Mouse (Mus musculus): ENCODE results near the gene Sos2. TPM values are rescaled to one million over a fixed set of nuclear protein-coding genes. Genes with fewer than 3 reads are reported as not detected.

Gene Sos2
- total RNA-seq (2021): 10 to 100 TPM; 36.7 to 37.7 TPM
- long read RNA-seq, experiment 1, full-length matches to known transcripts: 19 of 31 reads
- long read RNA-seq, experiment 1, partial matches to known transcripts: 7 of 31 reads
- long read RNA-seq, experiment 1, other reads (novel, unspliced or antisense): 5 of 31 reads
- long read RNA-seq, experiment 2, full-length matches to known transcripts: 14 of 26 reads
- long read RNA-seq, experiment 2, partial matches to known transcripts: 4 of 26 reads
- long read RNA-seq, experiment 2, other reads (novel, unspliced or antisense): 8 of 26 reads

DNA sequence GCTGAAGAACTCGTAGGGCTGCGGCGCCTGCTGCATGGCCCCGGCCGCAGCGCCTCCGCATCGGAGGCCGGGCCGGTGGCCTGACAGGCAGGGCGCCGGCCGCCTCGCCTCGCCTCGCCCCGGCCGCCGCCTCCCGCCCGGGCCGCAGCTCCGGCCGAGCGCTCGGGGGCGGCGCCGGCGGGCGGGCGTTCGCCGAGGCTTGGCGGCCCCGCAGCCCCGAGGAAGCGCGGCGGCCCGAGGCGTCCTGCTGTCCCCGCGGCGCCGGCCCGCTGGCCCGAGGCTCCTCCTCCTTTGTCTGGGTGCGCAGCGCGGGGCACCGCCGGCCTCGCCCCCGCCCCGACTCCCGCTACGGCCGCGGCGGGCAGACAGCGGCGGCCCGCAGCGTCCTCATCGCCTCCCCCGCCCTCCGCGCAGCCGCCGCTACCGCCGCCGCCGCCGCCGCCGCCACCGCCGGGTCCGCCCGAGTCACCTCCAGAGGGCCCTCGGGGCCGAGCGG is at the start of gene Sos2:
Gene Sos2, minus strand, starts transcription at position 287 of the 496 bp plus-strand sequence.
- intact Hi-C loops (cut with DNase I): loop anchor here (2.0 to 5.0 kb wide), 3 partner anchors 43 to 321 kb away; partner anchors contain the start of genes Atp5s, L2hgdh and Vcpkmt
- peak; percentile 66 to 72 for DNase-seq (ENCODE audit: extremely low spot score in 1 of 2, low spot score in 2 of 2)
- H3K4me3 ChIP-seq: peak within 1 kb of the TSS; percentile 92
- no peak for TF ChIP-seq CTCF (IDR thresholded peaks at IDR 0.05)
- H3K27ac ChIP-seq: peak within 1 kb of the TSS; percentile 95

DNA sequence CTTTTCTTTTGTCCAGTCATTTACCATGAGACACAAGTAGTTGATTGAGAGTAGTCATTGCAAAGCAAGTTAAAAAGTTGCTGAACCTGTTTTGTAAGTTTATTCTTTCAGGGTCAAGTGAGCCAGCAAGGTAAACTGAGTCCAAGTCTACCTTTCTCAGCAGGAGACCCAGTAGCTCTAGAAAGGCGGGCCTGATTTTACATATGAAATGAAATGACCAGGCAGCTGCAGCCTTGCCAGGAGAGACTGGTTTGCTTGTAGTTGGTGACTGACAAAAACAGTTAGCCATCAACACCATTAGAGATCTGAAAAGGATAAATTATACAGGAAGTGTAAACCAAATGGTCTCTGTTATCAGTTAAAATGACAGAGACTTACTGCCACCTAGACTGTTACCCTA is 48.7 kb upstream of the Sos2 start:
- Histone ChIP-seq H3K4me3 (no peak overlapping the region), H3K27ac (no peak overlapping the region)
- no peak for DNase-seq (ENCODE audit: extremely low spot score in 1 of 2, low spot score in 2 of 2)
- intact Hi-C loops (cut with DNase I): no loop called here
- no peak for TF ChIP-seq CTCF (IDR thresholded peaks at IDR 0.05)

DNA sequence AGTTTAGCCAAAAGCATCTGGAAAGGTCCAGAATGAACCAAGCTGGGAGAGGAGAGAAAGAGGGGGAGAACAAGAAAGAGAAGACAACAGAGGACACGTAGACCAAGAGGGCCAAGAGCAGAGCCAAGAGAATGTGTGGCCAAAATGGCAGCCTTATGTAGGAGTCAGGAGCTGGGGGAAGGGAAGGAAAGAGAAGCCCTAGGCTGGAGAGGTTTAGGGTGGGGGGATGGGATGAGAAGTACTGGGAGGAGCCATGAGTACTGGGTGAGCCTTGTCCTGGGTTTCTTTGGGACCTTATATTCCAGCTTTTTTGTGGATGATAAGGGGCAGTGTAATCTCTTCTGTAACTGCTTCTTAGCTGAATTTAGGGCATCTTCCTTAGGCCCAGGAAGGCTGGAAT is 47.6 kb upstream of the Sos2 start:
- Histone ChIP-seq H3K4me3 (no peak overlapping the region), H3K27ac (no peak overlapping the region)
- intact Hi-C loops (cut with DNase I): no loop called here

DNA sequence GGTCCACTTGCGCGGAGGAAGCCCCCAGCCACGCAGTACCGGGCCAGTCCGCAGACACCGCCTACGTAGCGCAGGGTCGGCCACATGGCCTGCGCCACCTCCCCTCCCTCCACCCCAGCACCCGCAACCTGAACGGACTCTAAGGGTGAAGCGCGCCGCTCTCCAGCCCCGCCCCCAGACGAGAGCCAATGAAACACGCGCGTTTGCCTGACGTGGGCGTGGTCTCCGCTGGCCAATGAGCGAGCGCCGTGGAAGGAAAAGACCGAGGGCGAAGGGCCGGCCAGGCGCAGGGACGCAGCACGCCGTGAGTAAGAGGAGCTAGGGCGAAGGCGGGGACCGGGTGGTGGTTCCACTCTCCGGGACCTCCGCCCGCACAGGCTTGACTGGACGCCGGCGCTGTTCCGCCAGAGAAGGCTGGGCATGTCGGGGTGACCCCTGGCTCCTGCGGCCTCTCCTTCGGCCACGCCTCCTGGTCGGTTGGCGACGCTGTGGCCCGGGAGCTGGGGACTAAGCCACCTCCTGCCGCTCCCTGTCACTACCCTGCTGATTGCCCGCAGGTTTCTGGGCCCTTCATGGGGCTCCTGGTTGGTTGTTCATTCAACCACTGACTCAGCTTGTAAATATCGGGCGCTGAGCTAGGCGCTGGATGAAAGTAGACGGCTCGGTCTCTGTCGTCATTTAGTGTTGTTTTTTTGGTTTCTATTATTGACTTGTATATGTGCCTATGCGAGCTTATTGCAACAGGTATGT is 43.2 kb upstream of the Sos2 start, which contains the start of the genes L2hgdh and Atp5s:
Gene L2hgdh, minus strand, starts transcription at position 163 of the 750 bp plus-strand sequence.
Gene Atp5s, plus strand, starts transcription at position 240 of the 750 bp plus-strand sequence.
- Histone ChIP-seq H3K27ac (peak within 1 kb of the TSS; percentile 89), H3K4me3 (peak within 1 kb of the TSS; percentile 78)
- peak; percentile 94 to 95 for DNase-seq (ENCODE audit: extremely low spot score in 1 of 2, low spot score in 2 of 2)
- intact Hi-C loops (cut with DNase I): loop anchor here (2.0 kb wide), 1 partner anchor 42 kb away; no protein-coding TSS in a partner anchor
- no peak for TF ChIP-seq CTCF (IDR thresholded peaks at IDR 0.05)

More for the DNA sequence above, 47.6 kb upstream of the Sos2 start:
- DNase-seq (ENCODE audit: extremely low spot score in 1 of 2, low spot score in 2 of 2): no peak
- no peak for TF ChIP-seq CTCF (IDR thresholded peaks at IDR 0.05)

DNA sequence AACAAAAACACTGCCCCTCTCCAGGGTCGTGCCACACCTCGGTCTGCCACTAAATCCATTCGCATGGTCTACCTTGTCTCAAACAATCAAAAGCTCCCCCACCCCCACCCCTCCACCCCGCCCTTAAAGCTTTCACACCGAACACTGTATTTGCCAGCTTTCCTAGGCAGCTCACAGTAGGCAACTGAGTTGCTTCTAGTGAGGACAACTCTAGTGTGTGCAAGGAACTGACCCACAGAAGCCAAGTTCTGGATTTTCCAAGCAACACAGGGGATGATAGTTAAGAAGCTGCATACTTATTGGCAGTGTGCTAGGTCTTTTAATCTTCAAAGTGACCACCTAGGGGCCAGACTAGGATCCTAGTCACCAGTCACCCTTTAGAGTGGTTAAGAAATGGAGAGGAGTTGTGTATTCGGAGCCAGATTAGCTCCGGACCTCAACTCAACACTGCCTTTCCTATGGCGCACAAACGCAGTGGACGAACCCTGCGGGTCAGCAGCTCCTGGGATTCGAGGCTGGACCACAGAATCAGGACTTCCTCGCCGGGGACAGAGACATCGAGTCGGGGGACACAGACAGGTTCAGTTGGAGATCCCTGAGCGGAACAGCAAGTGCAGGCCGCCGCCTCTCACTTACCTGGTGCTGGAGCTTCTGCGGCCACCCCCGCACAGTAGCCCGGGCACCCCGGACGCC is 42.5 kb upstream of the Sos2 start:
- peak overlapping the region; percentile 53; the same call in 1 of the 2 replicates for H3K27ac ChIP-seq
- H3K4me3 ChIP-seq: peak overlapping the region; percentile 78
- TF ChIP-seq CTCF (IDR thresholded peaks at IDR 0.05): no peak
- no peak for DNase-seq (ENCODE audit: extremely low spot score in 1 of 2, low spot score in 2 of 2)
- intact Hi-C loops (cut with DNase I): loop anchor here (2.0 kb wide), 1 partner anchor 41 kb away; no protein-coding TSS in a partner anchor

DNA sequence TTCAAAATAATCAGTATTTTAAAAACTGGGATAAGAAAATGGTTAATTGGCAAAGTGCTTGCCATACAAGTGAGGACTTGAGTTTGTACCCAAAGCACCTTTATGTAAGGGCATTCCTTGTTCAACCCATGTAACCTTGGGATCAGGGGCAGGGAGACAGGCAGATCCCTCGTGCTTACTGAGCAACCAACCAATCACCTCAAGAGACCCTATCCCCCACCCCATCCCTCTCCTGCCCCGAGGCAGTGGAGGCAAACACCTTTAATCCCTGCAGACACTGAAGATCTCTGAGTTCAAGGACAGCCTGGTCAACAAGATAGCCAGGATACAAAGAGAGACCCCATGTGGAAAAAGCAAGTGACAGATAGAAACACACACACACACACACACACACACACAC is 41.7 kb upstream of the Sos2 start:
- no peak for DNase-seq (ENCODE audit: extremely low spot score in 1 of 2, low spot score in 2 of 2)
- no peak overlapping the region for H3K4me3 ChIP-seq

DNA sequence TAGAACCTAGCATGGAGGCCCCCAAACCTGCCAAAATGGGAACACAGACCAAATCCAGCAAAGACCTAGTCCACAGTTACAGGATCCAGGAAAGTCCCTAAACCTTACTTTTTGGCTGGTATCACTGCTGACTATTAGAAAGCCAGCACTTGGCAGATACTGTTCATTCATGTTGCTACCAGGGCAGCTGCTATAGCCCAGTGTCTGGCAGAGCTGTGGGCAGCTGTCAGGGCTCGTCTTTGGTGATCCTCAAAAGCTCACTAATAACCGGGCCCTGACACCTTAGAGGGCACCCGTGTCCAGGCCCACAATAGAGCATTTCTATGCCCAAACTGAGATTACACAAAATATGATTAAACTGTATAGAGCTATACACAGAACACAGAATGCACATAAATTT is 41.2 kb upstream of the Sos2 start:
- DNase-seq (ENCODE audit: extremely low spot score in 1 of 2, low spot score in 2 of 2): no peak
- intact Hi-C loops (cut with DNase I): no loop called here
- Histone ChIP-seq H3K27ac (no peak overlapping the region), H3K4me3 (no peak overlapping the region)
- TF ChIP-seq CTCF (IDR thresholded peaks at IDR 0.05): no peak

More for the DNA sequence above, 41.7 kb upstream of the Sos2 start:
- TF ChIP-seq CTCF (IDR thresholded peaks at IDR 0.05): no peak
- intact Hi-C loops (cut with DNase I): no loop called here
- no peak overlapping the region for H3K27ac ChIP-seq

DNA sequence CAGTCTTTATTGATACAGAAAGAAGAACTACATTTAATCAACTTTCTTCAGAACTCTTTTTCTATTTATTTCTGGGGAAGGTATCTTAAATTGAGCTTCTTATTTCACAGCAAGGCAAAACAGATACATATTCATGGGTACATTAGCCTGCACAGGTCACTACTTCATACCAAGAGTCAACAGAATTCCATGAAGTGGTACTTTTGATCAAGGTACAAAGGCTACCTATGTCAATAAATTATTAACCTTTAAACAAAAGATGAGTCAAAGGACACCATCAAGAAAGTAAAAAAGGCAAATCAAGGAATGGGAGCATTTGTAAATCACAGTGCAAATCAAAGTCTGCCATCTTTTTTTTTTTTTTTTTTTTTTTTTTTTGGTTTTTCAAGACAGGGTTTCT is 32.0 kb upstream of the Sos2 start:
- DNase-seq (ENCODE audit: extremely low spot score in 1 of 2, low spot score in 2 of 2): no peak
- no peak overlapping the region for H3K4me3 ChIP-seq
- no peak overlapping the region for H3K27ac ChIP-seq
- no peak for TF ChIP-seq CTCF (IDR thresholded peaks at IDR 0.05)
- intact Hi-C loops (cut with DNase I): no loop called here

DNA sequence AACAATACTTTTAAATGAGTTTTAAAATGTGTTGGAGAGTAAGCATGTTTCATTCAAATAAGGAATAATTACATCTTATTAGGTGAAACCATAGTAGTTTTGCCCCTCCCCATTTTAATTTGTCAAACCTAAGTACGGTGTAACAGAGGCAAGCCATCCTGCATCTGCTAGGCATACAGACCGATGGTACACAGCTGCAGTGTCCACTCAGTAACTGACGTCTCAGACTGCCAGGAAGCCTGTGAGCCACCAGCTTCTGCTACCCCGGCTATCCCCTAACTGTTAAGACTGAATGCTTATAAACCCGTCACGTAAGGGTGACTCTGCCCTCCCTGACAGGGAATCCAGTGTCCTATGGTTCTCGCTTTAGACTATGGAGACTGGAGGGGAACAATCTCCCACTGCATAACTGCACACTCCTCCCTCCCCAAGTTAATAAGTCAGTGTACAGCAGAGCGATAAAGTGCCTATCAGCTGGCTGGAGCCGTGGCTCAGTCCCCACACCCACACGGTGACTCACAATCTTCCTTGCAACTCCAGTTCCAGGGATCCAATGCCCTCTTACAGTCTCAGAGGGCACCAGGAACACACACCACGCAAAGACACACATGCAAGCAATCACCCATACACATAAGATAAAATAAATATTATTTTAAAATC is 23.3 kb upstream of the Sos2 start:
- intact Hi-C loops (cut with DNase I): no loop called here
- no peak overlapping the region for H3K4me3 ChIP-seq
- H3K27ac ChIP-seq: no peak overlapping the region
- TF ChIP-seq CTCF (IDR thresholded peaks at IDR 0.05): no peak
- DNase-seq (ENCODE audit: extremely low spot score in 1 of 2, low spot score in 2 of 2): no peak

DNA sequence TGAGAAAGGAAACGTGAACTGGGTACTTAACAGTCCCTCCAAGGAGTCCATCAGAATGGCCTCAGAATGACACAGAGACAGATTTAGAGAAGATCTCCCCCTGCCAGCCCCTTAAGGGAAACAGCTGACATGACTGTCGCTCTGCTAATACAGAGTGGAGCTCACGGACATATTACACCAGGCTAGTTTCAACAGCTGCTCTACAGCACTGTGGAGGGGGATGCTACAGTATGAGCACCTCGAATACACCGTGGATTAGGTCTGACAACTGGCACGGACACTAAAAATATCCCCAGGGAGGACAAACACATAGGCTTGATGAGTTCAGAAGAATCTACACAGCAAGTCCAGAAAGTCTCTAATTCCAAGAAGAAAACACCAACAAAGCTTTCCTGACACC is 16.7 kb upstream of the Sos2 start:
- H3K4me3 ChIP-seq: no peak overlapping the region
- H3K27ac ChIP-seq: no peak overlapping the region
- intact Hi-C loops (cut with DNase I): loop anchor here (5.0 kb wide), 1 partner anchor 96 kb away; no protein-coding TSS in a partner anchor
- DNase-seq (ENCODE audit: extremely low spot score in 1 of 2, low spot score in 2 of 2): no peak
- TF ChIP-seq CTCF (IDR thresholded peaks at IDR 0.05): no peak

DNA sequence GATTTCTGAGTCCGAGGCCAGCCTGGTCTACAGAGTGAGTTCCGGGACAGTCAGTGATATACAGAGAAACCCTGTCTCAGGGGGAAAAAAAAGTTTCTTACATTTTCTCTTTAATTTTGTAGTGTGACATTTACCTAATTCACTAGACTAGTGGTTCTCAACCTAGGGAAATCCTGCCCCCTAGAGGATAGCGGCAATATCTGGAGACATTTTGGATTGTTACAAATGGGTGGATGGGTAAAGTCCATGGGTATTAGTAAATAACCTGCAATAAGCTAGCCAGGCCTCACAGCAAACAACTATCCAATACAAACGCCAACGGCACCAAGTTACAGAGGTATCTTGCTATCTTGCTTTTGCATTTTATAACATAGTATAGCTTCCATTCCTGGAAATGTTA is 15.1 kb upstream of the Sos2 start:
- Histone ChIP-seq H3K4me3 (no peak overlapping the region), H3K27ac (no peak overlapping the region)
- intact Hi-C loops (cut with DNase I): loop anchor here (5.0 kb wide), 1 partner anchor 94 kb away; no protein-coding TSS in a partner anchor
- peak; percentile 72 for TF ChIP-seq CTCF (IDR thresholded peaks at IDR 0.05)
- DNase-seq (ENCODE audit: extremely low spot score in 1 of 2, low spot score in 2 of 2): peak; percentile 24 to 36
